Mouse (Mus musculus) testis, adult 2 months (tissue): ENCODE measurements around the gene Ndufb11. TPM values are rescaled to one million over a fixed set of nuclear protein-coding genes. Genes with fewer than 3 reads are reported as not detected.

Experiments used
- H3K27ac ChIP-seq: fragments of 200-500 bp; 2 replicates; pipeline ENCODE4 v1.5.1; 2012; ENCODE audit warnings: low read depth, low read length; ENCODE audit not compliant: control insufficient read depth, insufficient read depth
- H3K27me3 ChIP-seq: fragments of 200-500 bp; 2 replicates; pipeline ENCODE4 v1.6.1; 2012; ENCODE audit warnings: mild to moderate bottlenecking, low read length, moderate library complexity; ENCODE audit not compliant: control insufficient read depth, insufficient read depth
- H3K36me3 ChIP-seq: fragments of 200-500 bp; 2 replicates; pipeline ENCODE4 v1.6.1; 2012; ENCODE audit warnings: mild to moderate bottlenecking, low read length; ENCODE audit not compliant: control insufficient read depth, insufficient read depth
- H3K4me1 ChIP-seq: fragments of 200-500 bp; 2 replicates; pipeline ENCODE4 v1.6.1; 2012; ENCODE audit warnings: low read length; ENCODE audit not compliant: control insufficient read depth, insufficient read depth
- H3K4me3 ChIP-seq: fragments of 200-500 bp; 2 replicates; pipeline ENCODE4 v1.5.1; 2012; ENCODE audit warnings: low read depth, mild to moderate bottlenecking, low read length, moderate library complexity, mixed read lengths; ENCODE audit not compliant: control insufficient read depth
- CTCF ChIP-seq: fragments of 200-500 bp; IDR thresholded peaks from 2 replicates; pipeline ENCODE4 v1.5.1; 2012; ENCODE audit warnings: low read depth, mild to moderate bottlenecking, inconsistent platforms, low read length, moderate library complexity; ENCODE audit not compliant: control insufficient read depth, insufficient read depth, insufficient replicate concordance
- POLR2A ChIP-seq: fragments of 200-500 bp; IDR thresholded peaks from 2 replicates; pipeline ENCODE4 v1.6.1; 2012; ENCODE audit warnings: low read depth, mild to moderate bottlenecking, inconsistent platforms, low read length, moderate library complexity; ENCODE audit not compliant: control insufficient read depth
- polyA plus RNA-seq: library from polyadenylated mRNA; depleted of rRNA; stranded (reverse); fragments of >200 nt; gene quantifications from 2 replicates; pipeline ENCODE4 v1.2.3, GENCODE M21; 2012; rRNA removed

Gene Ndufb11
- 18.3 and 23.6 TPM in 2 replicates for polyA plus RNA-seq

- peaks cover 4% of the 10 kb centered on the region for H3K4me1 ChIP-seq
- H3K36me3 ChIP-seq: no peaks in the 10 kb centered on the region
- H3K27ac ChIP-seq: peak within 1 kb of the TSS; percentile 94
- no peaks in the 10 kb centered on the region for H3K27me3 ChIP-seq
- TF ChIP-seq CTCF: no peak
- 0 out of 2 replicates have a peak, but pooled peaks have one; percentile 24 for TF ChIP-seq POLR2A
- peak within 1 kb of the TSS; percentile 95 for H3K4me3 ChIP-seq
Observed at GRCm38 (mm10) chrX:20617176-20617902, at the start of gene Ndufb11, which contains the start of gene Rbm10. TSS of gene Ndufb11 (minus strand) at chrX:20617619. TSS of gene Rbm10 (plus strand) at chrX:20617503.

DNA sequence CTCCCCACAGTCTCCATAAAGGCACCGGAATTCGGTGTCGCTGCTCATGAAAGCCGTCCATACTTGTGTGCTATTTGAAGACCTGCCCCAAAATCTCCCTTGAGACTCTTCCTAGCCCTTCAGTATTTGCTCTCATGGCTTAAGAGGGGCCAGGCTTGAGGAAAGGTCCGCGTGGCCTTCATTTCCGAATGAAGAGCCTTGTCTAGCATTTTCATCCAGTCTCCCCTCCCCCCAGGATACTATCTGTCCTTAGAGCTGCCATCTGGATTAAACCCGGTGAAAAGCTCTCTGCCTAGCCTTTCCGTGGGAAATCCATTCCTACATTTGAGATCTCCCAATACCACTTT, 46.0 kb upstream of the Ndufb11 start:
- no peaks in the 10 kb centered on the region for H3K27me3 ChIP-seq
- H3K4me3 ChIP-seq: peak overlapping the region; percentile 95
- peak overlapping the region; percentile 84 for H3K27ac ChIP-seq
- H3K4me1 ChIP-seq: no peaks in the 10 kb centered on the region; the same call in 1 of the 2 replicates
- no peaks in the 10 kb centered on the region for H3K36me3 ChIP-seq
- TF ChIP-seq CTCF (no peak), POLR2A (no peak)

DNA sequence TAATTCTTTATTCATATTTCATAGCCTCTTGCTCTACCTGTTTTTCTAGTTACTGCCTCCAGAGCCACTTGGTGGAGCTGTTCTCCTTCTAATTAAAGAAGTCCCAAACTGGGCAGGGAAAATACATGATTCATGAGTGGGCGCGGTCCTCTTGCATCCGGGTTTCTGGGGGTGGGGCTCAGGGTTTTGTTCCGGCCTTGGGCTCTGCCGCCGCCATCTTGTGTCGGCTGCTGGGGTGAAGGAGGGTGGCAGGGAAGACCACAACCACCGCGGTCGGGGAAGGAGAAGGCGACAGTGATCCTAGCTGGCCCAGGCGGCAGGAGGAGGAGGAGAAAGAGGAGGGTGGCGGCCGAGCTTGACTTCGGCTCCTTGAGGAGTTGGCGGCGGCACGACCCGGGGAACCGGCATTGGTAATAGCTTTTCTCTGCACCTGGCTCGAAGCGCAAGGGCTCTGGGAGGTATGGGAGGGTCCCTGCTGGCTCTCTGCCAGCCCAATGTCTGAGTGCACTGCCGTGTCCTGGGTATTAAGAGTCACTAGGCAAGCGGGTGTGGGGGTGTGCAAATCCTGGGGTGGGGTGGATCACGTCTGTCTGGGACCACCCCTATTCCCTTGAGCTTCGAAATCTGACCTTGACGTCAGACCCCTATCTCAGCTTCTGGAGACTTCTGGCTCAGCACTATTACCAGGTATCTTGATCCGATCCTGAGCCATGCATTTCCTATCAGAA, 45.5 kb upstream of the Ndufb11 start:
- no peak for TF ChIP-seq CTCF
- TF ChIP-seq POLR2A: peak; percentile 49; the same call in 1 of the 2 replicates
- Histone ChIP-seq H3K4me3 (peak overlapping the region; percentile 95), H3K27me3 (no peaks in the 10 kb centered on the region), H3K4me1 (no peaks in the 10 kb centered on the region; the same call in 1 of the 2 replicates), H3K36me3 (no peaks in the 10 kb centered on the region), H3K27ac (peak overlapping the region; percentile 84)

GRCm38 (mm10) chrX:20662317-20662715, 44.9 kb upstream of the Ndufb11 start:
- no peaks in the 10 kb centered on the region; the same call in 1 of the 2 replicates for H3K4me1 ChIP-seq
- peak overlapping the region; percentile 95 for H3K4me3 ChIP-seq
- H3K36me3 ChIP-seq: no peaks in the 10 kb centered on the region
- no peaks in the 10 kb centered on the region for H3K27me3 ChIP-seq
- H3K27ac ChIP-seq: no peak overlapping the region
- TF ChIP-seq CTCF: no peak
- TF ChIP-seq POLR2A: no peak

GRCm38 (mm10) chrX:20658891-20659406, 41.5 kb upstream of the Ndufb11 start:
- Histone ChIP-seq H3K27me3 (no peaks in the 10 kb centered on the region), H3K4me1 (no peaks in the 10 kb centered on the region; the same call in 1 of the 2 replicates), H3K27ac (peak overlapping the region; percentile 90), H3K4me3 (peak overlapping the region; percentile 84), H3K36me3 (no peaks in the 10 kb centered on the region)
- TF ChIP-seq POLR2A: no peak
- TF ChIP-seq CTCF: no peak

GRCm38 (mm10) chrX:20658026-20658652, 40.7 kb upstream of the Ndufb11 start, which contains the start of gene Uba1:
TSS of gene Uba1 (plus strand) at chrX:20658326.
- Histone ChIP-seq H3K27ac (peak within 1 kb of the TSS; percentile 90), H3K4me1 (no peaks in the 10 kb centered on the region; the same call in 1 of the 2 replicates), H3K36me3 (no peaks in the 10 kb centered on the region), H3K27me3 (no peaks in the 10 kb centered on the region), H3K4me3 (peak within 1 kb of the TSS; percentile 84)
- no peak for TF ChIP-seq CTCF
- TF ChIP-seq POLR2A: peak; percentile 38; the same call in 1 of the 2 replicates
